Mouse (Mus musculus) forebrain, embryonic 10.5 days (tissue): ENCODE results near the gene Cd300lg. TPM values are rescaled to one million over a fixed set of nuclear protein-coding genes. Genes with fewer than 3 reads are reported as not detected.

Experiments
- DNase-seq: peaks from one replicate; pipeline ENCODE4 v3.0.0-alpha.2; 2017; ENCODE audit warnings: low spot score; ENCODE audit errors: extremely low spot score
- H3K27ac ChIP-seq: fragments of 300-500 bp; sonication (generic); 2 replicates; pipeline ENCODE4 v1.5.1; 2016; ENCODE audit warnings: mild to moderate bottlenecking
- H3K27me3 ChIP-seq: fragments of 300-500 bp; sonication (generic); 2 replicates; pipeline ENCODE4 v1.6.1; 2016; ENCODE audit warnings: mild to moderate bottlenecking; ENCODE audit not compliant: poor library complexity, severe bottlenecking
- H3K36me3 ChIP-seq: fragments of 300-500 bp; sonication (generic); replicated peaks from 2 replicates; pipeline ENCODE4 v1.6.1; 2016; ENCODE audit warnings: mild to moderate bottlenecking, moderate library complexity
- H3K4me1 ChIP-seq: fragments of 300-500 bp; sonication (generic); 2 replicates; pipeline ENCODE4 v1.6.1; 2016
- H3K4me3 ChIP-seq: fragments of 300-500 bp; sonication (generic); 2 replicates; pipeline ENCODE4 v1.5.1; 2016; ENCODE audit warnings: mild to moderate bottlenecking, moderate library complexity
- H3K9me3 ChIP-seq: fragments of 300-500 bp; sonication (generic); 2 replicates; pipeline ENCODE4 v1.6.1; 2016; ENCODE audit warnings: mild to moderate bottlenecking, moderate library complexity
- WGBS: fragments of 180-500 bp; shearing (Covaris S2); methylation state at CpG from one replicate; pipeline ENCODE4 v1.1.7; 2016; 5-methylcytosine and 5-hydroxymethylcytosine counted together
- polyA plus RNA-seq: library from polyadenylated mRNA; unstranded; fragments of >200 nt; fragmentation: Nextera tagmentation; extraction: Ambion mirVana; gene quantifications from 2 replicates; pipeline ENCODE4 v1.2.1, GENCODE M21; 2016

Gene Cd300lg
- polyA plus RNA-seq, 1 experiment from 2014 or later: 0.14 TPM

DNA sequence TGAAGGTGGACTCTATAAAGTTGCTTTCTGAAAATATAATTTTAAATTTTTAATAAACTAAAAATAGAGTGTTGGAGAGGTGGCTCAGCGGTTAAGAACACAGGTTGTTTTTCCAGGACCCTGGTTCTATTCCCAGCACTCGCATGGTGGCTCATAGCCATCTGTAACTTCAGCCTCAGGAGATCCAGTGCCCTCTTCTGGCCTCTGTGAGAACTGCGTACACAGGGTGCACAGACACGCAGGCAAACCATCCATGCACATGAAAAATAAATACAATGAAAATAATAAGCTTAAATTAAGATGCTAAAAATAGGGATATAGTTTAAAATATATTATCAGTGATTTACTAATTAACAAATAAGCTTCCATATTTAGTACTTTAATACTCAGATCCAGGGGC, 663 bp upstream of the Cd300lg start:
- 66% methylated on average over 4 of the region's 4 CpGs for WGBS
- peaks cover 9% of the 10 kb centered on the region for H3K4me1 ChIP-seq
- DNase-seq: no peak

DNA sequence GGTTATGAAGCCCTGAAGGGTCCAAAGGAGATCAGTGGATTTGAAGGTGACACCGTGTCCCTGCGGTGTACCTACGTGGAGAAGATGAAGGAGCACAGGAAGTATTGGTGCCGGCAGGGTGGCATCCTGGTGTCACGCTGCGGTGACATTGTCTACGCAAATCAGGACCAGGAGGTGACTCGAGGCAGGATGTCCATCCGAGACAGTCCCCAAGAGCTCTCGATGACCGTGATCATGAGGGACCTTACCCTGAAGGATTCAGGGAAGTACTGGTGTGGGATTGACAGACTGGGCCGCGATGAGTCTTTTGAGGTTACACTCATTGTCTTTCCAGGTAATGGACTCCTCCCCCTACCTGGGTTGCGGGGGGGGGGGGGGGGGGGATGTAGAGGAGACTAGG, 1.7 kb downstream of the Cd300lg start:
- peaks cover 23% of the 10 kb centered on the region for H3K9me3 ChIP-seq

More for the DNA sequence above, 663 bp upstream of the Cd300lg start:
- Histone ChIP-seq H3K27me3 (peaks cover 18% of the 10 kb centered on the region), H3K4me3 (no peak overlapping the region), H3K36me3 (no peaks in the 10 kb centered on the region), H3K9me3 (peaks cover 13% of the 10 kb centered on the region), H3K27ac (no peak overlapping the region)

DNA sequence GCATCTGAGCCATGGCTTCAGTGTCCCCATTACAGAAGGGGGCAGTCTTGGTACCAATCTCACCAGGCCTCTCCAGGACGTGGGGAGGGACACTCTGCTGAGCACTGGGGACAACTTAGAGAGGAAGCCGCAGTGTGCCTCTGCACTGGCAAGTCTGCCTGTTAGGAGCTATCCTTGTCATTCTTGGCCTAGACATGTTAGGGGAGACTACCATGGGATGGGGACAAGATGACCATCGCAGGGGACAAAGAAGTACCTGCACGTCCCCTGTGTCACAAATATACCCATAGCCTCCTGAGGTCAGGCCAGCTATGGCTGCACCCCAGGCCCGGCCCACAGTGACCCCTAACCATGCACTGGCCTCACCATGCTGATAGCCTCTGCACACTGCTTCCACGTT, 2.1 kb downstream of the Cd300lg start:
- 89% methylated on average over 6 of the region's 6 CpGs for WGBS
- no peak for DNase-seq
- Histone ChIP-seq H3K9me3 (peaks cover 23% of the 10 kb centered on the region), H3K36me3 (no peaks in the 10 kb centered on the region), H3K4me3 (no peak overlapping the region), H3K4me1 (peaks cover 9% of the 10 kb centered on the region), H3K27ac (no peak overlapping the region), H3K27me3 (0 out of 2 replicates have a peak, but pooled peaks cover 7% of the 10 kb centered on the region)

More for the DNA sequence above, 1.7 kb downstream of the Cd300lg start:
- no peak for DNase-seq
- Histone ChIP-seq H3K4me3 (no peak overlapping the region), H3K36me3 (no peaks in the 10 kb centered on the region), H3K27me3 (peaks cover 11% of the 10 kb centered on the region; the same call in 1 of the 2 replicates), H3K27ac (no peak overlapping the region), H3K4me1 (peaks cover 9% of the 10 kb centered on the region)
- 93% methylated on average over 13 of the region's 14 CpGs for WGBS

DNA sequence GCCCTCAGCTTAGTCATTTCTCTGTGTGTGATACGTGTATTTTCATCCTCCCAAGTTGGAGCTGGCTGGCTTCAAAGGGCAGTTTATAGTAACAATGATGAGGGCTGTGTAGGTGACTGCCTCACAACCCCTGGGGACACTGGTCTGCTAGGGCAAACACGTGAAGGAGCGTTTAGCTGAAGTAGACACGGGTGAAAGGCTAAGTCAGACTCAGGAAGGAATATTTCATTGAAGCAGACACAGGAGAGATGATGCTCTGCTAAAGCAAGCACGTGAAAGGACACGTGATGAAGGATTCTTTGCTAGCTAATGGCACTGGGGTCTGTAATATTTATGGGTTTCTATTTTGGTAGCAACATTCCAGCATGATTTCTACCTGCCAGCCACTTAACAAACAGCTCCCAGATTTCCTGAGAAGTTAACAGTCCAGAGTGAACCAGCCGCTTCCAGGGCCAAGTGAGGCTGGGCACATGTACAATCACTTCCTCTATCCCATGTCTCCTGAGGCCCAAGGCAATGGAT, 3.4 kb downstream of the Cd300lg start:
- H3K27me3 ChIP-seq: no peaks in the 10 kb centered on the region
- WGBS: 89% methylated on average over 7 of the region's 7 CpGs

DNA sequence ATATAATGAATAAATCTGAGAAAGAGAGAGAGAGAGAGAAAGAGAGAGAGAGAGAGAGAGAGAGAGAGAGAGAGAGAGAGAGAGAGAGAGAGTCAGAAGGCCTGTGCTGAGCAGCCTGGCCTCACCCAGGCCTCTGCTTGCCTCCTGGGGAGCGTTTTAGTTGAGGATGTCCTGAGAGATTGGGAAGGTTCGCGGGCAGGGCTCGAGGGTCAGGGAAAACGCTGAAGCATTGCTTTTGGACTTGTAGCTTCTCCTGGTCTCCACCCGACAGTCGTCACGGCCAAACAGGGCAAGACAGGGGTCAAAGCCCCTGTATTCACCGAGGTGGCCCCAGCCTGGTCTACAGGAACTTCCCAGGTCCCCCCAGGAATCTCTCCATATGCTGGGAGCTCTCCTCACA, 5.3 kb downstream of the Cd300lg start:
- no peaks in the 10 kb centered on the region for H3K27me3 ChIP-seq
- H3K4me3 ChIP-seq: no peak overlapping the region
- DNase-seq: no peak
- no peaks in the 10 kb centered on the region for H3K36me3 ChIP-seq
- H3K9me3 ChIP-seq: peaks cover 21% of the 10 kb centered on the region
- no peak overlapping the region for H3K27ac ChIP-seq
- H3K4me1 ChIP-seq: no peaks in the 10 kb centered on the region
- 87% methylated on average over 9 of the region's 9 CpGs for WGBS

More for the DNA sequence above, 3.4 kb downstream of the Cd300lg start:
- Histone ChIP-seq H3K36me3 (no peaks in the 10 kb centered on the region), H3K27ac (no peak overlapping the region), H3K4me3 (no peak overlapping the region), H3K4me1 (peaks cover 4% of the 10 kb centered on the region), H3K9me3 (peaks cover 23% of the 10 kb centered on the region)
- no peak for DNase-seq

DNA sequence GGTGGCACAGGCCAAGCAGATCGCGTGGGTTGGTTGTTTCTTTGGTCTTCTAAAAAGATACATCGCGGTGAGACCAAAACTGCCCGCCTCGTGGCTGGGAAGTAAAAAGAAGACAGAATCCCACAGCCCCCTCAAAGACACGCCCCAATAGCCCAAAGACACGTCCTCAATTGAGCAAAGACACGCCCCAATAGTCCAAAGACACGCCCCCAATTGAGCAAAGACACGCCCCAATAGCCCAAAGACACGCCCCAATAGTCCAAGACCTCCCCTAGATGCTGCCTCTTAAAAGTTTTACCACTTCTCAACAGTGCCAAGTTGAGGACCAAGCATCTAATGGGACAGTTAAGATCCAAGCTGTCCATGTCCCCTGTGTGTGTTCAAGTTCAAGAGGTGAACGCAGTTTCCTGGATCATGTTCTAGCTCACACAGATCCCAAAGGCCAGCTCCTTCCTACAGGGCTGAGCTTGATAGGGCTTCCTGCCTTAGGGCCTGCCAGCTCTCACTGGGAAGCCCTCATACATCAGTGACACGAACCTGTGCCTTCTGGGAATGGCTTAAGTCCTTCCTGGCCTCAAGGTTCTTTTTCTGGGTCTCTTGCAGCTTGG, 8.7 kb downstream of the Cd300lg start:
- WGBS: 61% methylated on average over 14 of the region's 14 CpGs
- Histone ChIP-seq H3K36me3 (no peaks in the 10 kb centered on the region), H3K4me1 (0 out of 2 replicates have a peak, but pooled peaks cover 6% of the 10 kb centered on the region), H3K9me3 (peaks cover 16% of the 10 kb centered on the region), H3K27me3 (peaks cover 2% of the 10 kb centered on the region; the same call in 1 of the 2 replicates), H3K4me3 (no peak overlapping the region), H3K27ac (no peak overlapping the region)
- no peak for DNase-seq

DNA sequence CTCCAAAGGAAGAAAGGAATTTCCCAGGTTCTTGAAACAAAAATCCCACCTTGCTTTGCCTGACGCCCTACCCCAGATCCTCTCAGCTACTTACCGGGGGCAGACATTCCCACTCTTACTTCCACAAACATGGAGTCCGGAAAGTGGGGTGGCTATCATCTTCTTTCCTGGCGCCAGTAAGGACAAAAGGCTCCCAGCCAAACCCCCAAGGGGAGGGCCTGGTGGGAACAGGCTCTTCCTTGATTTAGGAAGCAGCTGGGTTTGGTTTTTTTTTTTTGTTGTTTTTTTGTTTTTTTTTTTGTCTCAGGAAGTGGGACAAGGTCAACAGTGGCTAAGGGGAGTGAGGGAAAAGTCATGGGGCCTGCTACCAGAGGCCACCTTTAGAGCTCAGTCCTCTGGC, 10.2 kb downstream of the Cd300lg start:
- Histone ChIP-seq H3K36me3 (no peaks in the 10 kb centered on the region), H3K27me3 (peaks cover 3% of the 10 kb centered on the region; the same call in 1 of the 2 replicates), H3K9me3 (peaks cover under 1% of the 10 kb centered on the region; the same call in 1 of the 2 replicates), H3K27ac (peak overlapping the region; percentile 21; the same call in 1 of the 2 replicates), H3K4me1 (0 out of 2 replicates have a peak, but pooled peaks cover 6% of the 10 kb centered on the region), H3K4me3 (no peak overlapping the region)
- DNase-seq: no peak
- 73% methylated on average over 4 of the region's 4 CpGs for WGBS

DNA sequence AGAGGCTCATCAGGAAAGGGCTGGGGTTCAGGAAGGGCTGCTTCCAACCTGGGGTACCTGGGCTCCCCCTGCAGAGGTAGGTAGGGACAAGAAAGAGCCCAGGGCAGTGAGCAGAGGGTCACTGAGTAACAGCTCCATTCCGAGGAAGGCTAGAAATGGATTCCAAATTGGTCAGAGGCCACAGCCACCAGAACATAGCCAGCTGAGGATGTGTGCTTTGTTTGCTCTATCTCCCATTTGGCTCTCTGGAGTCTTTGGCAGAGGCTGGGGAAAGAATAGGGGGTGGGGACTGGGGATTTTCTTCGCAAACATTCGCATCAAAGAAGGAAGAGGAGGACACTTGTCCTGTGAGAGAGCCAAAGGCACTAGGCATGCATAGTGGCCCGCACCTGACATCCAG, 10.6 kb downstream of the Cd300lg start:
- H3K27ac ChIP-seq: peak overlapping the region; percentile 21; the same call in 1 of the 2 replicates
- H3K27me3 ChIP-seq: peaks cover 3% of the 10 kb centered on the region; the same call in 1 of the 2 replicates
- H3K4me1 ChIP-seq: 0 out of 2 replicates have a peak, but pooled peaks cover 6% of the 10 kb centered on the region
- H3K4me3 ChIP-seq: no peak overlapping the region
- H3K9me3 ChIP-seq: no peaks in the 10 kb centered on the region
- 50% methylated on average over 4 of the region's 4 CpGs for WGBS
- H3K36me3 ChIP-seq: no peaks in the 10 kb centered on the region
- DNase-seq: no peak

DNA sequence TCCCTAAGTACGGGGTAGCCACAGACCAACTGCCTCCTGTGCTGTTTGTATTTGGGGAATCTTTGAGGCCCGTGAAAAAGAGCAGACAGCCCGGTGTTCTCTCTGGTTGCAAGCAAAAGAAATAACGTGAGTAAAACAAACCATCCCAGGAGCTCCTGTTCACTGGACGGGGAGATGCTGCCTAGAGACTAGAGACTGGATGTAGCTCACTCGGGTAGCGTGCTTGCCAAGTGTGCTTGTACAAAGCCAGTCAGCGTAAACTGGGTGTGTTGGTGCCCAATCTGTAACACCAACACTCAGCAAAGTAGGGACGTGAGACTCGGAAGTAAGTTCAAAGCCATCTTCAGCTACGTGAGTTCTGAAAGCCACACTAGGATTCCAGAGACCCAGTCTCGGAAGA, 11.4 kb downstream of the Cd300lg start:
- H3K4me3 ChIP-seq: no peak overlapping the region
- H3K27me3 ChIP-seq: peaks cover 3% of the 10 kb centered on the region; the same call in 1 of the 2 replicates
- H3K4me1 ChIP-seq: 0 out of 2 replicates have a peak, but pooled peaks cover 6% of the 10 kb centered on the region
- no peak for DNase-seq
- H3K9me3 ChIP-seq: no peaks in the 10 kb centered on the region
- H3K36me3 ChIP-seq: no peaks in the 10 kb centered on the region
- WGBS: 85% methylated on average over 12 of the region's 12 CpGs
- no peak overlapping the region for H3K27ac ChIP-seq

DNA sequence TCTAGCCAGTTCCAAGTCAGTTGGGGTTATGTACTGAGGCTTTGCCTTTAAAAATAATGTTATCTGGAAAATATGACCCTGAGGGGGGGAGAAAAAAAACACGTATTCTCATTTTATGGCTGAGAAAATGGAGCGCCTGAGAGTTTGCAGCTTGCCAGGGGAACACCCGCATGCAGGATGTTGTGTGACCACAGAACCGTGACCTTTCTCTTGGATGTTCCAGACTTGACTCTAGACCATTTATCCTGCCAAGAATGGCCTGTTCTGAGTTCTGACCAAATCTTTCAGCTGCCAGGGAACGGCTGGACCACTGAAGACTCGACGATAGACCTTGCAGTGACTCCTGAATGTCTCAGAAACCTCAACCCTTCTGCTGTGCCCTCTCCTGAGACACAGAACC, 11.9 kb downstream of the Cd300lg start:
- H3K9me3 ChIP-seq: no peaks in the 10 kb centered on the region
- DNase-seq: no peak
- H3K4me3 ChIP-seq: no peak overlapping the region
- H3K36me3 ChIP-seq: peaks cover 2% of the 10 kb centered on the region; the same call in 1 of the 2 replicates
- H3K27me3 ChIP-seq: peaks cover 3% of the 10 kb centered on the region; the same call in 1 of the 2 replicates
- 89% methylated on average over 7 of the region's 7 CpGs for WGBS
- H3K4me1 ChIP-seq: 0 out of 2 replicates have a peak, but pooled peaks cover 6% of the 10 kb centered on the region
- H3K27ac ChIP-seq: no peak overlapping the region

DNA sequence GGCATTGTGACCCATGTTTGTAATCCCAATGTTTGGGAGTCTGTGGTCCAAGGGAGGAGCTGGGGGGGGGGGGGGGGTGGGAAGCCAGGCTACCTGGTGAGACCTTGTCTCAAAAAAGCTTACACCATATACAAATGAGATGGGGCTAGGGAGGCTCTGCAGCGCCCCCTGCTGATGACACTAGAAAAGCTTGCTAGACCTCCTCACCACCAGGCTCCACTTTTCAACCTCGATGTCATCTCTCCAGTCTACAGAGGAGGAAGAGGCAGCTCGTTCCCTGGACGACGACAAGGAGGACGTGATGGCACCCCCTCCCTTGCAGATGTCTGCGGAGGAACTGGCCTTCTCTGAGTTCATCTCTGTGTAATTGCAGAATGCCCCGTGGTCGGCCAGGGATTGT, 12.5 kb downstream of the Cd300lg start:
- WGBS: 25% methylated on average over 9 of the region's 9 CpGs
- no peaks in the 10 kb centered on the region for H3K9me3 ChIP-seq

DNA sequence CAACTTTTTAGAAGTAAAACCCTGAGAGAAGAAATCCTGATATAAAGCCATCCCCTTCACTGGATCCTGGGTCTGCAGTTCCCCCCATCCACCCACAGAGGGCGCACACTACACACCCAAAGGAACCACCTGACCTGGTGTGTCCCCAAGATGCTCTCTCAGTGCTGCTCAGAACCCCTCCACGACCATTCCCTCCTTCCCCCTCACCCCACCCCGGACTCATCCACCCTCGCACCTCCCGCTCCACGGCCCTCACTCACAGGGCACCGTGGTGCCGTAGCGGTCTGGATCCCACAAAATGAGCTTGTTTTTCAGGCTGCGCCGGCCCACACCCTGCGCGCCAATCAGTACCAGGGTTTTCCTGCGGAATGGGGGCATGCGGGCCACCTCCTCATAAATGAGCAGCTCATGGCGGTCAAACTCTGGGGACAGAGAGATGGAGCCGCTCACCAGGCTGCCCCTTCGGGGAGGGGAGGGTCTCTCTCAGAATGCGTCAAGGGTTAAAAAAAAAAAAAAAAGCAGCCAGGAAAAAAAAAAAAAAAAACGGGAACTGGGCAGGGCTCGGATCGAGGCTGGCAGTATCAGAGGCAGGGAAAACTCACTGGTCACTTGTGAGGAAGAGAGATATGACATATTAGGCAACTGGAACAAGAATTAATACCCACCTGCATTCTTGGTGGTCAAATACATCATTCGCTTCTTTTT, 20.1 kb downstream of the Cd300lg start:
- Histone ChIP-seq H3K4me1 (peaks cover 13% of the 10 kb centered on the region), H3K27ac (peak overlapping the region; percentile 75), H3K4me3 (peak overlapping the region; percentile 57), H3K9me3 (no peaks in the 10 kb centered on the region), H3K27me3 (peaks cover 40% of the 10 kb centered on the region), H3K36me3 (peaks cover 45% of the 10 kb centered on the region)
- 3% methylated on average over 23 of the region's 23 CpGs for WGBS
- peak; percentile 81 for DNase-seq

More for the DNA sequence above, 12.5 kb downstream of the Cd300lg start:
- H3K4me1 ChIP-seq: 0 out of 2 replicates have a peak, but pooled peaks cover 6% of the 10 kb centered on the region
- peaks cover 9% of the 10 kb centered on the region for H3K36me3 ChIP-seq
- H3K27me3 ChIP-seq: peaks cover 5% of the 10 kb centered on the region; the same call in 1 of the 2 replicates
- peak; percentile 54 for DNase-seq
- H3K27ac ChIP-seq: no peak overlapping the region
- H3K4me3 ChIP-seq: no peak overlapping the region
